Mouse (Mus musculus) liver, embryonic 13.5 days (tissue): ENCODE results near the gene Kcna10. TPM values are rescaled to one million over a fixed set of nuclear protein-coding genes. Genes with fewer than 3 reads are reported as not detected.

Experiments
- ATAC-seq: fragments of 200-750 bp; cut with Nextera tagmentation; 2 replicates; pipeline ENCODE4 v1.8.0; 2017; ENCODE audit warnings: low read depth, mild to moderate bottlenecking, moderate number of reproducible peaks, moderate library complexity
- DNase-seq: peaks from one replicate; pipeline ENCODE4 v3.0.0; 2022
- H3K27ac ChIP-seq: fragments of 300-500 bp; sonication (generic); 2 replicates; pipeline ENCODE4 v1.5.1; 2015; ENCODE audit warnings: moderate library complexity, mild to moderate bottlenecking, inconsistent platforms
- H3K27me3 ChIP-seq: fragments of 300-500 bp; sonication (generic); 2 replicates; pipeline ENCODE4 v1.6.1; 2015; ENCODE audit warnings: mild to moderate bottlenecking, inconsistent platforms
- H3K36me3 ChIP-seq: fragments of 300-500 bp; sonication (generic); 2 replicates; pipeline ENCODE4 v1.6.1; 2015; ENCODE audit warnings: mild to moderate bottlenecking, inconsistent platforms
- H3K4me1 ChIP-seq: fragments of 300-500 bp; sonication (generic); replicated peaks from 2 replicates; pipeline ENCODE4 v1.6.1; 2015; ENCODE audit warnings: inconsistent platforms
- H3K4me2 ChIP-seq: fragments of 300-500 bp; sonication (generic); 2 replicates; pipeline ENCODE4 v1.6.1; 2015; ENCODE audit warnings: inconsistent platforms, mild to moderate bottlenecking, moderate library complexity
- H3K4me3 ChIP-seq: fragments of 300-500 bp; sonication (generic); replicated peaks from 2 replicates; pipeline ENCODE4 v1.5.1; 2015; ENCODE audit warnings: mild to moderate bottlenecking, inconsistent platforms
- H3K9ac ChIP-seq: fragments of 300-500 bp; sonication (generic); 2 replicates; pipeline ENCODE4 v1.6.1; 2015; ENCODE audit warnings: mild to moderate bottlenecking, inconsistent platforms
- H3K9me3 ChIP-seq: fragments of 300-500 bp; sonication (generic); replicated peaks from 2 replicates; pipeline ENCODE4 v1.6.1; 2016; ENCODE audit warnings: inconsistent platforms
- WGBS: fragments of 180-500 bp; shearing (Covaris S2); methylation state at CpG from one replicate; pipeline ENCODE4 v1.1.7; 2015; ENCODE audit not compliant: insufficient replicate concordance; 5-methylcytosine and 5-hydroxymethylcytosine counted together
- polyA plus RNA-seq: library from polyadenylated mRNA; unstranded; fragments of >200 nt; fragmentation: Nextera tagmentation; extraction: Ambion mirVana; gene quantifications from 2 replicates; pipeline ENCODE4 v1.2.1, GENCODE M21; 2015

Gene Kcna10
- polyA plus RNA-seq, 1 experiment from 2014 or later: not detected

GRCm38 (mm10) chr3:107169552-107169951 is 13.3 kb upstream of the Kcna10 start:
- H3K4me2 ChIP-seq: no peak overlapping the region
- H3K36me3 ChIP-seq: no peaks in the 10 kb centered on the region
- H3K27ac ChIP-seq: no peak overlapping the region
- no peak overlapping the region for H3K4me3 ChIP-seq
- no peaks in the 10 kb centered on the region for H3K4me1 ChIP-seq
- DNase-seq (no peak), ATAC-seq (no peak)
- H3K9me3 ChIP-seq: no peaks in the 10 kb centered on the region
- WGBS: 56% methylated on average over 2 of the region's 2 CpGs
- H3K27me3 ChIP-seq: no peaks in the 10 kb centered on the region
- H3K9ac ChIP-seq: no peak overlapping the region

DNA sequence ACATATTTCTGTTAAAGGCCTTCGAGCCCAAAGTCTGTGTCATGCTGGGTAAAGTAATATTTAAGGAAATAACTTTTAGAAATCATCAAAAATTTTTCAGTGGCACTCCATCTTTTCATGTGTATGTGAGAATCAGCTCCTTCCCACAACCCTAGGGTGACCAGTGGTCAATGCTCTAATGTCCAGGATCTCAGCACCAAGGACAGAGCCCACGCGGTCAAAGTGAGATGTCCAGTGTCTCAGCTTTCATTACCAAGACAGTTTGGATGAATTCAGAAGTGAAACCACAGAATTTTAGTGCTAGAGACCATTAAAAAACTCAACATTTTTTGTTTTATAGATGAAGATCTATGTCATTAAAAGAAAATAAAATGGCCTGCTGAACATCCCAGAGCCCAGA is 10.9 kb upstream of the Kcna10 start:
- no peak overlapping the region for H3K27ac ChIP-seq
- no peaks in the 10 kb centered on the region for H3K36me3 ChIP-seq
- ATAC-seq: no peak
- H3K9me3 ChIP-seq: no peaks in the 10 kb centered on the region
- no peak for DNase-seq
- no peak overlapping the region for H3K4me2 ChIP-seq
- no peak overlapping the region for H3K9ac ChIP-seq
- no peaks in the 10 kb centered on the region for H3K4me1 ChIP-seq
- H3K27me3 ChIP-seq: no peaks in the 10 kb centered on the region
- WGBS: 65% methylated on average over 3 of the region's 3 CpGs
- no peak overlapping the region for H3K4me3 ChIP-seq

DNA sequence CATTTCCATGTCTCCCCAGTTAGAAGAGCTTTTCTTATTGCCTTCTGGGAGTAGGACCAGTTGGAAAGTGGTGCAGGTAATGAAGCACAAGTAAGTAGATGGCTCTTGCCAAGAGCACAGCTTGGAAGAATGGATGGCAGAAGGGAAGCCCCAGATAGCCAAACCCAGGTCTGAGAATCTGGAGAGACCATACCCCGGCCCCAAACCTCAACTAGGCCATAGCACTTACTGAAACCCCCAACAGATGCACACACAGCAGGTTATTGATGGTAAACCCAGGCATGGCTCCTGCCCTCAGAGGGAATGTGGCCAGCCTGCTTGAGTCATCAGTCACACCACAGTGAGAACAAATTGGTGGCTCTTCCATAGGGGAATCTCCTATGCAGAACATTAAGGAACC is 10.3 kb upstream of the Kcna10 start:
- Histone ChIP-seq H3K27ac (no peak overlapping the region), H3K4me2 (no peak overlapping the region), H3K4me3 (no peak overlapping the region), H3K9me3 (no peaks in the 10 kb centered on the region), H3K36me3 (no peaks in the 10 kb centered on the region), H3K27me3 (no peaks in the 10 kb centered on the region), H3K4me1 (no peaks in the 10 kb centered on the region), H3K9ac (no peak overlapping the region)
- WGBS: 54% methylated on average over 1 of the region's 1 CpGs
- ATAC-seq (no peak), DNase-seq (no peak)

DNA sequence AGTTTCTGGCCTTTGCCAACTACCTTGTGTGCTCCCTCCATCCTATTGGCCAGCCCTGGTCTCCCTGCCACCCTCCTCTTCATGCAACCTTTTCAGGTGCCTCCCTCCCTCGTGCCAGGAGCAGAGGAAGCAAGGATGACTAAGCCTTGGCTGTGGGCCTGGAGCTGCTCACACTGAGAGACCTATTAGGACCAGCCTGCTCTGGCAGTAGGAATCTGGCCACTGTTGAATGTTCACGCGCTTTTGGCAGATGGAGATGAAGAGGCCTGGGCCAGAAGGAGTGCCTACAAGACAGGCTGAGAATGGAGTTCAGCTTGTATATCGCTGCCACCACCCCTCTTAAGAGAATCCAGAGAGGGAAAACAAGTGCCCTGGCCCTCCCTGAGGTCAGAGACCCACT is 7.4 kb upstream of the Kcna10 start:
- 54% methylated on average over 4 of the region's 4 CpGs for WGBS
- Histone ChIP-seq H3K27ac (no peak overlapping the region), H3K4me3 (no peak overlapping the region), H3K27me3 (no peaks in the 10 kb centered on the region), H3K36me3 (no peaks in the 10 kb centered on the region), H3K9me3 (no peaks in the 10 kb centered on the region), H3K9ac (no peak overlapping the region), H3K4me1 (no peaks in the 10 kb centered on the region), H3K4me2 (no peak overlapping the region)
- DNase-seq (no peak), ATAC-seq (no peak)

- no peak overlapping the region for H3K9ac ChIP-seq
These were observed 6.4 kb upstream of the Kcna10 start for GRCm38 (mm10) chr3:107176501-107176900.

GRCm38 (mm10) chr3:107180860-107181259 is 2.0 kb upstream of the Kcna10 start:
- DNase-seq (no peak), ATAC-seq (no peak)
- H3K9ac ChIP-seq: no peak overlapping the region
- H3K9me3 ChIP-seq: no peaks in the 10 kb centered on the region
- no peaks in the 10 kb centered on the region for H3K27me3 ChIP-seq
- H3K36me3 ChIP-seq: no peaks in the 10 kb centered on the region
- H3K4me1 ChIP-seq: no peaks in the 10 kb centered on the region
- H3K4me2 ChIP-seq: no peak overlapping the region
- H3K4me3 ChIP-seq: no peak overlapping the region
- 44% methylated on average over 2 of the region's 2 CpGs for WGBS
- H3K27ac ChIP-seq: no peak overlapping the region

More at GRCm38 (mm10) chr3:107176501-107176900, 6.4 kb upstream of the Kcna10 start:
- H3K4me3 ChIP-seq: no peak overlapping the region
- no peak for DNase-seq
- H3K4me2 ChIP-seq: no peak overlapping the region
- H3K36me3 ChIP-seq: no peaks in the 10 kb centered on the region
- WGBS: 64% methylated on average over 9 of the region's 9 CpGs
- H3K27ac ChIP-seq: no peak overlapping the region
- H3K4me1 ChIP-seq: no peaks in the 10 kb centered on the region
- H3K9me3 ChIP-seq: no peaks in the 10 kb centered on the region
- ATAC-seq: no peak
- H3K27me3 ChIP-seq: no peaks in the 10 kb centered on the region

DNA sequence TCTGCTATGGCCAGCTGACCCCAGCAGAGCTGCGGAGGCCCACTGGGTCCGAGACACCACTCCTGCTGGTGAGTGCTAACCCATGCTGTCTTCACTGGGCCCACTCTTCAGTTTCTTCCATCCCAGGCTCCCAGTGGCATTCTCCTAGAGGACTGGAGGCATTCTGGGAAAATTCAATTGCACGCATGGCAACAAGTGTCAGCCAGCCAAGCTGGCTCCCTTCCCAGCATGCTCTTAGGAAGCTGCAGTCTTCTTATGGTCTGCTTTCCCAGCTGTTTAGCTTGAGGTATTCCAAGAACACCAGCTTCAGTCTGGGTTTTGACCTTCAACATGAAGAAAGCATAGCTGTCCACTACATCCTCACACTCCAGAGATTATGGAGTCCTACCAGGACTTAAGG is 322 bp downstream of the Kcna10 start:
- no peaks in the 10 kb centered on the region for H3K4me1 ChIP-seq
- no peaks in the 10 kb centered on the region for H3K9me3 ChIP-seq
- no peak overlapping the region for H3K27ac ChIP-seq
- H3K4me2 ChIP-seq: no peak overlapping the region
- DNase-seq (no peak), ATAC-seq (no peak)
- WGBS: 55% methylated on average over 3 of the region's 3 CpGs
- no peaks in the 10 kb centered on the region for H3K36me3 ChIP-seq
- no peaks in the 10 kb centered on the region for H3K27me3 ChIP-seq
- no peak overlapping the region for H3K4me3 ChIP-seq
- H3K9ac ChIP-seq: no peak overlapping the region

GRCm38 (mm10) chr3:107185597-107185996 is 2.7 kb downstream of the Kcna10 start:
- no peak for DNase-seq
- no peak overlapping the region for H3K4me3 ChIP-seq
- no peak overlapping the region for H3K27ac ChIP-seq
- H3K9ac ChIP-seq: no peak overlapping the region
- H3K4me2 ChIP-seq: no peak overlapping the region
- ATAC-seq: no peak
- H3K36me3 ChIP-seq: no peaks in the 10 kb centered on the region
- no peaks in the 10 kb centered on the region for H3K4me1 ChIP-seq
- no peaks in the 10 kb centered on the region for H3K27me3 ChIP-seq
- WGBS: 61% methylated on average over 3 of the region's 3 CpGs
- H3K9me3 ChIP-seq: no peaks in the 10 kb centered on the region

- ATAC-seq: no peak
- 63% methylated on average over 4 of the region's 4 CpGs for WGBS
These were observed 4.2 kb downstream of the Kcna10 start for GRCm38 (mm10) chr3:107187022-107187421.

GRCm38 (mm10) chr3:107188226-107188899 is 5.5 kb downstream of the Kcna10 start:
- no peak overlapping the region for H3K4me2 ChIP-seq
- WGBS: 33% methylated on average over 6 of the region's 6 CpGs
- no peak for DNase-seq
- H3K4me3 ChIP-seq: no peak overlapping the region
- ATAC-seq: no peak
- no peak overlapping the region for H3K27ac ChIP-seq
- H3K4me1 ChIP-seq: no peaks in the 10 kb centered on the region
- no peak overlapping the region for H3K9ac ChIP-seq
- H3K27me3 ChIP-seq: no peaks in the 10 kb centered on the region
- H3K9me3 ChIP-seq: no peaks in the 10 kb centered on the region
- no peaks in the 10 kb centered on the region for H3K36me3 ChIP-seq

More at GRCm38 (mm10) chr3:107187022-107187421, 4.2 kb downstream of the Kcna10 start:
- H3K4me3 ChIP-seq: no peak overlapping the region
- H3K27ac ChIP-seq: no peak overlapping the region
- no peaks in the 10 kb centered on the region for H3K27me3 ChIP-seq
- H3K4me1 ChIP-seq: no peaks in the 10 kb centered on the region
- H3K9ac ChIP-seq: no peak overlapping the region
- no peak for DNase-seq
- H3K36me3 ChIP-seq: no peaks in the 10 kb centered on the region
- H3K4me2 ChIP-seq: no peak overlapping the region
- H3K9me3 ChIP-seq: no peaks in the 10 kb centered on the region

GRCm38 (mm10) chr3:107201310-107202180 is 18.7 kb downstream of the Kcna10 start:
- H3K9ac ChIP-seq: no peak overlapping the region
- H3K27me3 ChIP-seq: no peaks in the 10 kb centered on the region
- H3K4me2 ChIP-seq: no peak overlapping the region
- no peak overlapping the region for H3K4me3 ChIP-seq
- no peaks in the 10 kb centered on the region for H3K4me1 ChIP-seq
- no peak overlapping the region for H3K27ac ChIP-seq
- WGBS: 46% methylated on average over 9 of the region's 9 CpGs
- H3K9me3 ChIP-seq: no peaks in the 10 kb centered on the region
- no peak for DNase-seq
- ATAC-seq: no peak
- no peaks in the 10 kb centered on the region for H3K36me3 ChIP-seq
